Mouse (Mus musculus): Measurements from ENCODE around the gene Cep295nl.

DNA sequence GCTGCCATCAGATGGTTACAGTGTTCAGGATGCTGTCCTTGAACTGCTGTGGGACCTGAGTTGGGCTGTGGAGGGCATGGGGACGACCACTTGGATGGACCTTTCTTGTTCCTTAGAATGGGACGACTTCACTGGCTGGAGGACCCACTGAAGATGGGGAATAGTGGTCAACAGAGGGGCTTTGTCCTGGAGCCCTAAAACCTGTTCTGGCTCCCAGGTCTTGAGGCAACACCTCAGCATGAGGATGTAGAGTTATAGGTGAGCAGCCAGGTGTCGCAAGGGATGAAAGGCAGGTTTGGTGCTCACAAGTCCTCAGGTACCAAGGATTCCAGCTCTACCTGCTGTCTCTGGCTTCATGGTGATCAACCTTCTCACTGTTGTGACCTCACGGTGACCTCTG, 15.8 kb downstream of the Cep295nl start:
- TF ChIP-seq ZNF384 (IDR thresholded peaks at IDR 0.05; ENCODE audit: low read depth, low read length) (no peak), HCFC1 (IDR thresholded peaks at IDR 0.05; ENCODE audit: borderline replicate concordance, insufficient read depth, low read length) (no peak)

Data from ES-E14 (cell line).